Mouse (Mus musculus) myocyte (in vitro differentiated cells): Measurements from ENCODE around the gene Il17rd.

Experiments used
- CEBPB ChIP-seq: IDR thresholded peaks from 2 replicates; pipeline ENCODE4 v1.6.1; 2011; ENCODE audit warnings: mild to moderate bottlenecking, moderate library complexity; ENCODE audit not compliant: poor library complexity, insufficient read depth, severe bottlenecking
- E2F4 ChIP-seq: IDR thresholded peaks from one replicate; pipeline ENCODE4 v1.6.1; 2011; ENCODE audit warnings: mild to moderate bottlenecking, control low read depth, moderate library complexity; ENCODE audit not compliant: insufficient read depth
- MAX ChIP-seq: IDR thresholded peaks from one replicate; pipeline ENCODE4 v1.6.1; 2011; ENCODE audit warnings: low read depth, mild to moderate bottlenecking, control low read depth
- MYOG ChIP-seq, 3 experiments: IDR thresholded peaks; one replicate each; pipeline ENCODE4 v1.6.1; 2011; ENCODE audit warnings: control low read depth in 2 of 3, low read depth in 2 of 3, mild to moderate bottlenecking in 2 of 3; ENCODE audit not compliant: insufficient read length in 2 of 3, control insufficient read depth in 1 of 3, insufficient read depth in 1 of 3
- POLR2A ChIP-seq: IDR thresholded peaks from one replicate; pipeline ENCODE4 v1.6.1; 2011; ENCODE audit warnings: low read depth, mild to moderate bottlenecking, control low read depth, moderate library complexity; ENCODE audit not compliant: insufficient read length
- POLR2AphosphoS2 ChIP-seq: IDR thresholded peaks from one replicate; pipeline ENCODE4 v1.6.1; 2011; ENCODE audit warnings: low read depth, control low read depth; ENCODE audit not compliant: insufficient read length
- TCF12 ChIP-seq: IDR thresholded peaks from one replicate; pipeline ENCODE4 v1.6.1; 2011; ENCODE audit warnings: mild to moderate bottlenecking, control low read depth; ENCODE audit not compliant: poor library complexity, insufficient read depth, severe bottlenecking
- USF1 ChIP-seq: IDR thresholded peaks from one replicate; pipeline ENCODE4 v1.6.1; 2011; ENCODE audit warnings: low read depth, mild to moderate bottlenecking, control low read depth, moderate library complexity

GRCm38 (mm10) chr14:27145171-27146045 is 106.7 kb downstream of the Il17rd start:
- TF ChIP-seq POLR2A (no peak), TCF12 (no peak), E2F4 (no peak), USF1 (no peak), CEBPB (no peak), MYOG (IDR thresholded peaks at IDR 0.05; ENCODE audit: control insufficient read depth in 1 of 3, insufficient read depth in 1 of 3, insufficient read length in 2 of 3, low read depth in 2 of 3) (no peak), MAX (no peak), POLR2AphosphoS2 (no peak)
